Mouse (Mus musculus): ENCODE measurements at regions not wholly inside any gene's neighbourhood (a gene's known extent, or its start where the extent isn't known, plus 50 kb on each side); places are given as distances from the start of the nearest gene placed in this dataset.
A peak's percentile ranks its signal among the peaks of the same experiment; 100 is the strongest.

GRCm38 (mm10) chr8:126741031-126741430 is 147.2 kb upstream of the Irf2bp2 start:
- no peak overlapping the region for H3K27ac ChIP-seq (replicated peaks)
- H3K36me3 ChIP-seq, result no peaks in the 10 kb centered on the region
- H3K9ac ChIP-seq (replicated peaks), result no peak overlapping the region
- H3K4me2 ChIP-seq (replicated peaks), result no peak overlapping the region
- peaks cover 5% of the 10 kb centered on the region for H3K4me1 ChIP-seq
- H3K9me3 ChIP-seq, result no peaks in the 10 kb centered on the region
- H3K27me3 ChIP-seq, result no peaks in the 10 kb centered on the region
- H3K4me3 ChIP-seq, result no peak overlapping the region
- ATAC-seq (replicated peaks), result no peak
- 70% methylated on average over 3 of the region's 3 CpGs for WGBS

DNA sequence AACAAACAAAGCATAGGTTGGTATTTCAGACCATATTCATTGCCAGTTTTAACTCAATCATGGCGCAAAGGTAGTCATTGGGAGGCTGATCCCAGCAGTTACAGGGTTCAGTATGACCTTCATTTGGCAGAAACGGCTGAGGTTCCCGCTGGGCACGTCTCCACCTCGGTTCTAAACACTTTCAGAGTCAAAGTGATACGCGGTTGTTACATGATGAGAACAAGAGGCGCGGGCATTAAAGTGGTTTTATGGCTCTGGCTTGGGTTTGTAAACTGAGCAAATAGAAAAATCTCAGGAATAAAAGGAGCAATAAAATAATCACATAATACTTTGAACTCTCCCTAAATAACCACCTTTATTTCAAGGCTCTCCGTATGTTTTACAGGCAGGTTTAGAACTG is 146.0 kb upstream of the Irf2bp2 start:
- H3K9me3 ChIP-seq, result no peaks in the 10 kb centered on the region
- no peaks in the 10 kb centered on the region for H3K36me3 ChIP-seq
- ATAC-seq (replicated peaks), result no peak
- 92% methylated on average over 10 of the region's 10 CpGs for WGBS
- no peak overlapping the region for H3K9ac ChIP-seq (replicated peaks)
- no peaks in the 10 kb centered on the region for H3K27me3 ChIP-seq
- H3K27ac ChIP-seq (replicated peaks), result no peak overlapping the region
- peaks cover 18% of the 10 kb centered on the region for H3K4me1 ChIP-seq
- H3K4me2 ChIP-seq (replicated peaks), result no peak overlapping the region
- no peak overlapping the region for H3K4me3 ChIP-seq

DNA sequence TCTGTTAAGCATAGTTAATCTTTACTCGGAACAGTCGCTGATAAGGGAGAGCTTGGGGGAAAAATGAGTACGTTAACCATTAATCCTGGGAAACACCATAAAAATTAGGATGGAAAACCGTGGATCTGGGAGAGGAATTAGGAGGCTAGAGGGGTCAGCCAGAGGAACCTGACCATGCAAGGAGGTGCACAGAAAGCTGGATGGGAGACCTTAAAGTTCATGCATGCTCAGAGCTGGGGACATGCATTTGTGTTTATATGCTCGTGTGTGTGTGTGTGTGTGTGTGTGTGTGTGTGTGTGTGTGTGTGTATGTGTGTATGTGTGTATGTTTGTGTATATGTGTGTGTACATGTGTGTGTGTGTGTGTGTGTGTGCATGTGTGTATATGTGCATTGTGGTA is 143.2 kb upstream of the Irf2bp2 start:
- Histone ChIP-seq H3K4me1 (peaks cover 30% of the 10 kb centered on the region), H3K27ac (replicated peaks) (peak overlapping the region; percentile 67; the same call in 1 of the 2 replicates), H3K9ac (replicated peaks) (no peak overlapping the region), H3K36me3 (no peaks in the 10 kb centered on the region), H3K9me3 (no peaks in the 10 kb centered on the region), H3K27me3 (no peaks in the 10 kb centered on the region), H3K4me2 (replicated peaks) (no peak overlapping the region), H3K4me3 (no peak overlapping the region)
- ATAC-seq (replicated peaks), result no peak
- 60% methylated on average over 5 of the region's 5 CpGs for WGBS

GRCm38 (mm10) chr8:126736441-126736962 is 142.7 kb upstream of the Irf2bp2 start:
- Histone ChIP-seq H3K4me3 (no peak overlapping the region), H3K9ac (replicated peaks) (no peak overlapping the region), H3K4me2 (replicated peaks) (no peak overlapping the region), H3K9me3 (no peaks in the 10 kb centered on the region), H3K36me3 (no peaks in the 10 kb centered on the region), H3K27ac (replicated peaks) (peak overlapping the region; percentile 67), H3K4me1 (peaks cover 30% of the 10 kb centered on the region), H3K27me3 (no peaks in the 10 kb centered on the region)
- peak; percentile 63 for ATAC-seq (replicated peaks)
- 24% methylated on average over 10 of the region's 10 CpGs for WGBS

DNA sequence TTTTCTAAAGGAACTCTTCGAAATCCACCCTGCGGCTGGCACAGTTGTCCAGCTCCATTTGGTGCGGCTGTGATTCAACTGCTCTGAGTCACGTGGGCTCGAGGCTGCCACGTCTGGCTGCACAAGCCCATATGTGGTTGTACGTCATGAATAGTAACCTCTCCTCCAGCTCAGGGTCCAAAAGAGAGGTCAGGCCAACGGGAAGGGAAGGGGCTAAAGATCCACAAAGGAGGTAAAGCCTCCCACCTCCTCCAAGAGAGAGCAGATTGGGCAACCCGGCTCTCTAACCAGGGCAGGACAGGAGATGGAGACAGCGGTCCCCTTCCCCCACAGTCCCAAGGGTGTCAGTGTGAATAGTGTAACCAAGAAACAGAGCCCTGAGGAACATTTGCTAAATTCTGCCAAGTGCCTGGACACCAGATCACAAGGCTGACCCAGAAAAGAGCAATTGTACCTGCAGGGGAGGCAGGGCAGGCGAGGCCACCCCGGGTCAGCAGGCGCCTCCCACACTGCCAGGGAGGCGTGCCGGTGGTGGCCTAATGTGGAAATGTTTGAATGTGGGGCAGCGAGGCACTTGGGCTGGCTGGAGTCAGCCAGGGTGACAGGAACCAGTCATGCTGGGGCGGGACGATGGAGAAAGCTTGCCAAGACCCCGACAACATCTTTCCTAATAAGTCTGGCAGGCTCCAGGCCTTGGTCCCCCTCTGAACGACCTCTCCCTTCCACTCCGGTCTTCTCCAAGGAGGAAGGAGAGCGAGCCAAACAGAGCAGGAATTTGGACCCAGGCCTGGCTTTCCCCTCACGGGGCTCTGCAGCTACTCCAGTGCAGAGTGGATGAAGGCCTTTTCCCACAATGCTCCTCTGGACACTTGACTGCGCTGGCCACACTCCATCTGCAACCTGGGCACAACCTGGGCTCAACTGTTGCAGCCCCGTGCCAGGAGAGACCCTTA is 142.0 kb upstream of the Irf2bp2 start:
- Histone ChIP-seq H3K9ac (replicated peaks) (no peak overlapping the region), H3K4me1 (peaks cover 30% of the 10 kb centered on the region), H3K27ac (replicated peaks) (peak overlapping the region; percentile 67), H3K9me3 (no peaks in the 10 kb centered on the region), H3K36me3 (no peaks in the 10 kb centered on the region), H3K4me3 (no peak overlapping the region), H3K27me3 (no peaks in the 10 kb centered on the region), H3K4me2 (replicated peaks) (no peak overlapping the region)
- ATAC-seq (replicated peaks), result peak; percentile 58
- 38% methylated on average over 25 of the region's 25 CpGs for WGBS

- no peak overlapping the region for H3K9ac ChIP-seq (replicated peaks)
- no peaks in the 10 kb centered on the region for H3K27me3 ChIP-seq
- no peaks in the 10 kb centered on the region for H3K36me3 ChIP-seq
- H3K27ac ChIP-seq (replicated peaks), result 0 out of 2 replicates have a peak overlapping the region, but pooled peaks have one; percentile 67
- H3K4me3 ChIP-seq, result no peak overlapping the region
- H3K4me2 ChIP-seq (replicated peaks), result no peak overlapping the region
- H3K9me3 ChIP-seq, result no peaks in the 10 kb centered on the region
- ATAC-seq (replicated peaks), result 0 out of 2 replicates have a peak, but pooled peaks have one; percentile 33
- 78% methylated on average over 7 of the region's 7 CpGs for WGBS
- peaks cover 30% of the 10 kb centered on the region for H3K4me1 ChIP-seq
These were observed 141.1 kb upstream of the Irf2bp2 start for GRCm38 (mm10) chr8:126734743-126735487.

GRCm38 (mm10) chr8:126733779-126734178 is 140.0 kb upstream of the Irf2bp2 start:
- no peak overlapping the region for H3K4me3 ChIP-seq
- no peaks in the 10 kb centered on the region for H3K27me3 ChIP-seq
- H3K27ac ChIP-seq (replicated peaks), result 0 out of 2 replicates have a peak overlapping the region, but pooled peaks have one; percentile 11
- WGBS, result 88% methylated on average over 6 of the region's 6 CpGs
- H3K36me3 ChIP-seq, result no peaks in the 10 kb centered on the region
- H3K9ac ChIP-seq (replicated peaks), result no peak overlapping the region
- H3K9me3 ChIP-seq, result no peaks in the 10 kb centered on the region
- no peak for ATAC-seq (replicated peaks)
- H3K4me1 ChIP-seq, result peaks cover 30% of the 10 kb centered on the region
- no peak overlapping the region for H3K4me2 ChIP-seq (replicated peaks)

- no peak overlapping the region for H3K4me2 ChIP-seq (replicated peaks)
- H3K36me3 ChIP-seq, result no peaks in the 10 kb centered on the region
- H3K9me3 ChIP-seq, result no peaks in the 10 kb centered on the region
- peaks cover 30% of the 10 kb centered on the region for H3K4me1 ChIP-seq
- no peak overlapping the region for H3K4me3 ChIP-seq
- WGBS, result 45% methylated on average over 7 of the region's 7 CpGs
- H3K9ac ChIP-seq (replicated peaks), result no peak overlapping the region
- ATAC-seq (replicated peaks), result no peak
- H3K27ac ChIP-seq (replicated peaks), result 0 out of 2 replicates have a peak overlapping the region, but pooled peaks have one; percentile 11
- no peaks in the 10 kb centered on the region for H3K27me3 ChIP-seq
These were observed 139.5 kb upstream of the Irf2bp2 start for GRCm38 (mm10) chr8:126733307-126733706.

DNA sequence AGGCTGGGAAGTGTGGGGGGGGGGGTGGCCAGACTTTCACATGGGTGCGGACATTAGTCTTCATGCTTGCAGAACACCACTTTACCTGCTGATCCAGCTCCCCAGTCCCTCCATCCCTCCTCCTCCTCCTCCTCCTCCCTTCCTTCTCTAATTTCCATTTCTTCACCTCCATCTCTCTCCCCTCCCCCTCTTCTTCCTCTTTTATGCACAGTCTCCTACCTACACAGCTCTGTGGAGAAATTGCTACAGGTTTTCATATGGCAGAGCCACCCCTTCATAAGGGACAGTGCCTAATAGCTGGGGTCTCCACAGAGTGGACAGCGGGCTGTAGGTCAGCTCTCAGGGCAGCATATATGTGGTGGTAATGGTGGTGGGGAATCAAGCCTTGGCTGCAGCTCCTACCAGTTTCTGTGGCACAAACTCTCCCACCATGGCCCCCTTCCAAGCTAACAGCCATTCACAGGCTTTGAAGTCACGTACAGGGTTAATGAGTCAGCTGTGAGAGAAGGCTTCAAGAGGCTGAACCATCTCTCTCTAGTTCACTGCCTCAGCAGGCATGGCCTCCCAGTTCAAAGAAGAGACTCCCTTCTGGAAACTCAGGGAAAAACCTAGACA is 136.3 kb upstream of the Irf2bp2 start:
- no peak for ATAC-seq (replicated peaks)
- Histone ChIP-seq H3K27ac (replicated peaks) (no peak overlapping the region), H3K4me2 (replicated peaks) (no peak overlapping the region), H3K27me3 (no peaks in the 10 kb centered on the region), H3K36me3 (no peaks in the 10 kb centered on the region), H3K9ac (replicated peaks) (no peak overlapping the region), H3K4me3 (no peak overlapping the region), H3K4me1 (peaks cover 16% of the 10 kb centered on the region), H3K9me3 (no peaks in the 10 kb centered on the region)
- 76% methylated on average over 3 of the region's 3 CpGs for WGBS

- Histone ChIP-seq H3K4me2 (replicated peaks) (no peak overlapping the region), H3K9ac (replicated peaks) (no peak overlapping the region), H3K4me3 (no peak overlapping the region), H3K9me3 (no peaks in the 10 kb centered on the region), H3K4me1 (peaks cover 12% of the 10 kb centered on the region), H3K36me3 (no peaks in the 10 kb centered on the region), H3K27me3 (no peaks in the 10 kb centered on the region), H3K27ac (replicated peaks) (no peak overlapping the region)
- ATAC-seq (replicated peaks), result no peak
- 88% methylated on average over 12 of the region's 12 CpGs for WGBS
These were observed 135.3 kb upstream of the Irf2bp2 start for GRCm38 (mm10) chr8:126728987-126729632.

GRCm38 (mm10) chr8:126728135-126728534 is 134.3 kb upstream of the Irf2bp2 start:
- H3K36me3 ChIP-seq, result no peaks in the 10 kb centered on the region
- H3K4me2 ChIP-seq (replicated peaks), result no peak overlapping the region
- no peak overlapping the region for H3K27ac ChIP-seq (replicated peaks)
- no peaks in the 10 kb centered on the region for H3K27me3 ChIP-seq
- no peak overlapping the region for H3K9ac ChIP-seq (replicated peaks)
- H3K4me3 ChIP-seq, result no peak overlapping the region
- ATAC-seq (replicated peaks), result no peak
- peaks cover 8% of the 10 kb centered on the region for H3K4me1 ChIP-seq
- WGBS, result 96% methylated on average over 5 of the region's 5 CpGs
- H3K9me3 ChIP-seq, result no peaks in the 10 kb centered on the region

Measured in forebrain, embryonic 15.5 days (tissue).